Mouse (Mus musculus): ENCODE results near the gene Gm9999. TPM values are rescaled to one million over a fixed set of nuclear protein-coding genes. Genes with fewer than 3 reads are reported as not detected.

Gm9999 gene
- polyA plus RNA-seq, 1 experiment from 2014 or later, result not detected

DNA sequence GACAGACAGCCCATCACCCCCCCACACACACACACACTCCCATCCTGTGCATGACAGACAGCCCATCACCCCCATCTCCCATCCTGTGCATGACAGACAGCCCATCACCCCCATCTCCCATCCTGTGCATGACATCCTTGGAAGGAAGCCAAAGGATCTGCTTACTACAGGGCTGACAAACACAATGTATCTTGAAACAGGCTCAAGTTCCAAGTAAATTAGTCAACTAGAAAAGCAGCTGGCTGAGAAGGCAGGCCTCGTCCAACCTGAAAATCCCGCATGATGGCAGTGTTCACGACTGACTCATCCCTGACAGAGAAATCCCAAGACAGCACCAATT lies 17.2 kb downstream of the Gm9999 start:
- Histone ChIP-seq H3K27ac (no peak overlapping the region), H3K9ac (no peak overlapping the region), H3K36me3 (peaks cover 30% of the 10 kb centered on the region), H3K9me3 (no peaks in the 10 kb centered on the region), H3K4me2 (replicated peaks) (no peak overlapping the region), H3K4me1 (peaks cover 38% of the 10 kb centered on the region), H3K27me3 (no peaks in the 10 kb centered on the region), H3K4me3 (no peak overlapping the region)
- WGBS, result 52% methylated on average over 3 of the region's 3 CpGs
- ATAC-seq (ENCODE audit: insufficient number of reproducible peaks, insufficient read depth, low FRiP score, low TSS enrichment), result peak; percentile 88

- Histone ChIP-seq H3K9me3 (no peaks in the 10 kb centered on the region), H3K4me3 (no peak overlapping the region), H3K4me1 (peaks cover 38% of the 10 kb centered on the region), H3K4me2 (replicated peaks) (no peak overlapping the region), H3K27ac (no peak overlapping the region), H3K9ac (no peak overlapping the region), H3K27me3 (no peaks in the 10 kb centered on the region), H3K36me3 (peaks cover 26% of the 10 kb centered on the region)
- WGBS, result 84% methylated on average over 5 of the region's 5 CpGs
- ATAC-seq (ENCODE audit: insufficient number of reproducible peaks, insufficient read depth, low FRiP score, low TSS enrichment), result no peak
Observed at GRCm38 (mm10) chr7:47001125-47001899, 17.9 kb downstream of the Gm9999 start.

GRCm38 (mm10) chr7:47001900-47002275 lies 18.5 kb downstream of the Gm9999 start:
- WGBS, result 60% methylated on average over 4 of the region's 4 CpGs

GRCm38 (mm10) chr7:47003411-47004115 lies 20.2 kb downstream of the Gm9999 start:
- H3K36me3 ChIP-seq, result peaks cover 8% of the 10 kb centered on the region
- H3K4me3 ChIP-seq, result no peak overlapping the region
- peaks cover 47% of the 10 kb centered on the region for H3K4me1 ChIP-seq
- no peaks in the 10 kb centered on the region for H3K9me3 ChIP-seq
- WGBS, result 41% methylated on average over 3 of the region's 3 CpGs
- H3K4me2 ChIP-seq (replicated peaks), result no peak overlapping the region
- 0 out of 2 replicates have a peak overlapping the region, but pooled peaks have one; percentile 36 for H3K27ac ChIP-seq
- no peaks in the 10 kb centered on the region for H3K27me3 ChIP-seq
- ATAC-seq (ENCODE audit: insufficient number of reproducible peaks, insufficient read depth, low FRiP score, low TSS enrichment), result no peak
- no peak overlapping the region for H3K9ac ChIP-seq

More at GRCm38 (mm10) chr7:47001900-47002275, 18.5 kb downstream of the Gm9999 start:
- peaks cover 41% of the 10 kb centered on the region for H3K4me1 ChIP-seq
- no peak overlapping the region for H3K4me3 ChIP-seq
- peak overlapping the region; percentile 7; the same call in 1 of the 2 replicates for H3K27ac ChIP-seq
- no peak for ATAC-seq (ENCODE audit: insufficient number of reproducible peaks, insufficient read depth, low FRiP score, low TSS enrichment)
- no peaks in the 10 kb centered on the region for H3K9me3 ChIP-seq
- H3K27me3 ChIP-seq, result no peaks in the 10 kb centered on the region
- 0 out of 2 replicates have a peak overlapping the region, but pooled peaks have one; percentile 7 for H3K4me2 ChIP-seq (replicated peaks)
- H3K36me3 ChIP-seq, result peaks cover 24% of the 10 kb centered on the region
- no peak overlapping the region for H3K9ac ChIP-seq

DNA sequence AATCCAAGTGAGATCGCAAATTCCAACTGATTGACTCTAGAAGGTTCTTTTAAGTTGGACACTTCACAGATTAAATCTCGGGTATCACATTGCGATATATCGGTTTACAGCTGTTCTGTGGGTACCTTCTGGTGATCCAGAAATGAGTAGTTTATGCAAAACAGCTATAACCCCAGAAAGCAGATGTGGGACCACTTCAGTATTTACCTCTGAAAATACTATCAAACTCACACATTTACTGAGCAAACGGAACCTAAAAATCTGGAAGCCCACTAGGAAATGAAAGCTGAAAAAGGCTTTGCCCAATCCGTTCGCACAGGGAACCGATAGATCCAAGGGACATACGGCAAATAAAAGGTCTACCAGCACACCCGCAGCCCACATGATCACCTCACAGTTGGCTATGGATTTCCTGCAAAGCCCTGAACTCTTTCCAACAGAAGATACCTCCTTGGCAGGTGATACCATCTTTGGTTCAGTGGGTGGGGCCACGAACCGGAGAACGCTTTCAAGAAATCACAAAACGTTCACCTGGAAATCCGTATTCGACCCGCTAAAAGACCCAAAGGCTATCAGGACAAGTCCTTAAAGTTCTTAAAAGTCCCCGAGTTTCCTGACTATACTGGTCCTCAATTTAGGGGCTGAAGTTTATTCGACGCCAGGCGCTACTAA lies 23.9 kb downstream of the Gm9999 start:
- H3K36me3 ChIP-seq, result no peaks in the 10 kb centered on the region
- peak overlapping the region; percentile 61 for H3K9ac ChIP-seq
- H3K27ac ChIP-seq, result peak overlapping the region; percentile 85
- H3K4me3 ChIP-seq, result peak overlapping the region; percentile 59
- 16% methylated on average over 21 of the region's 21 CpGs for WGBS
- no peaks in the 10 kb centered on the region for H3K27me3 ChIP-seq
- H3K4me2 ChIP-seq (replicated peaks), result peak overlapping the region; percentile 77
- no peak for ATAC-seq (ENCODE audit: insufficient number of reproducible peaks, insufficient read depth, low FRiP score, low TSS enrichment)
- peaks cover 33% of the 10 kb centered on the region for H3K4me1 ChIP-seq
- H3K9me3 ChIP-seq, result no peaks in the 10 kb centered on the region

GRCm38 (mm10) chr7:47007818-47008167 lies 24.4 kb downstream of the Gm9999 start:
- no peak for ATAC-seq (ENCODE audit: insufficient number of reproducible peaks, insufficient read depth, low FRiP score, low TSS enrichment)
- WGBS, result 1% methylated on average over 25 of the region's 25 CpGs
- Histone ChIP-seq H3K4me3 (peak overlapping the region; percentile 59), H3K36me3 (no peaks in the 10 kb centered on the region), H3K27ac (peak overlapping the region; percentile 85), H3K9me3 (no peaks in the 10 kb centered on the region), H3K27me3 (no peaks in the 10 kb centered on the region), H3K9ac (peak overlapping the region; percentile 61), H3K4me1 (peaks cover 28% of the 10 kb centered on the region), H3K4me2 (replicated peaks) (peak overlapping the region; percentile 77)

- WGBS, result 1% methylated on average over 57 of the region's 57 CpGs
- Histone ChIP-seq H3K27ac (peak within 1 kb of the TSS; percentile 85), H3K36me3 (no peaks in the 10 kb centered on the region), H3K9me3 (no peaks in the 10 kb centered on the region), H3K4me3 (peak within 1 kb of the TSS; percentile 59), H3K4me1 (peaks cover 23% of the 10 kb centered on the region), H3K9ac (peak within 1 kb of the TSS; percentile 61), H3K27me3 (no peaks in the 10 kb centered on the region), H3K4me2 (replicated peaks) (peak within 1 kb of the TSS; percentile 78)
- ATAC-seq (ENCODE audit: insufficient number of reproducible peaks, insufficient read depth, low FRiP score, low TSS enrichment), result peak; percentile 95
Observed at GRCm38 (mm10) chr7:47008168-47008993, 25.0 kb downstream of the Gm9999 start, which contains the start of gene Spty2d1. TSS of gene Spty2d1 (minus strand) at chr7:47008411.

DNA sequence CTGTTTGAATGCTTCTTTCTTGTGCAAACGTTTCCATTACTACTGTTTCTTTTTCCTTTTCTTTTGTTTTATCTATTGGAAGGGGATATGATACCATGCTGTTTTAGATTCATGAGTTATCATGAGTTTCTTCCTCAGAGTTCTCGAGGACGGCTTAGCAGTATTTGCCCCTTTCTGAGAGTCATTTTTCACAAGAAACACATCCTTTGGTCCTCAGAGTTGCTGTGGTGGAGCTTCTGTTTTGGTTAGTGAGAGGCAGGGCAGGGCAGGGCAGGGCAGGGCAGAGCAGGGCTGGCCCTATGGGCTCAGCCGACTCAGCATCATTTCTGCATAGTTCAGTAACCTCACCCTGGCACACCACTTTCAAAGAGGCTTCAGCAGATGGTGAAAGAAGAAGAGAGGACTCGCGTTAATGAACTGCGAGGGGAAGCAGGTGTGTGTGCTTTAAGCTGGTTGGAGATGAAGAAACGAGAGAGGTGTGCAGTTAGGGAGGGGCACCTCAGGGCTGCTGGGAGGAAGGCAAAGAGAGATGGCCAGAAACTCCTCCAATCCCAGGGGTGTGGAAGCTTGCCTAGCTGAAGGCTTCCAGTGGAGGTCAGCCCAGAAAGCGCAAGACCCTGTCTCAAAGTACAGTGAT lies 29.9 kb downstream of the Gm9999 start:
- Histone ChIP-seq H3K4me3 (no peak overlapping the region), H3K9me3 (no peaks in the 10 kb centered on the region)
- WGBS, result 47% methylated on average over 9 of the region's 9 CpGs

DNA sequence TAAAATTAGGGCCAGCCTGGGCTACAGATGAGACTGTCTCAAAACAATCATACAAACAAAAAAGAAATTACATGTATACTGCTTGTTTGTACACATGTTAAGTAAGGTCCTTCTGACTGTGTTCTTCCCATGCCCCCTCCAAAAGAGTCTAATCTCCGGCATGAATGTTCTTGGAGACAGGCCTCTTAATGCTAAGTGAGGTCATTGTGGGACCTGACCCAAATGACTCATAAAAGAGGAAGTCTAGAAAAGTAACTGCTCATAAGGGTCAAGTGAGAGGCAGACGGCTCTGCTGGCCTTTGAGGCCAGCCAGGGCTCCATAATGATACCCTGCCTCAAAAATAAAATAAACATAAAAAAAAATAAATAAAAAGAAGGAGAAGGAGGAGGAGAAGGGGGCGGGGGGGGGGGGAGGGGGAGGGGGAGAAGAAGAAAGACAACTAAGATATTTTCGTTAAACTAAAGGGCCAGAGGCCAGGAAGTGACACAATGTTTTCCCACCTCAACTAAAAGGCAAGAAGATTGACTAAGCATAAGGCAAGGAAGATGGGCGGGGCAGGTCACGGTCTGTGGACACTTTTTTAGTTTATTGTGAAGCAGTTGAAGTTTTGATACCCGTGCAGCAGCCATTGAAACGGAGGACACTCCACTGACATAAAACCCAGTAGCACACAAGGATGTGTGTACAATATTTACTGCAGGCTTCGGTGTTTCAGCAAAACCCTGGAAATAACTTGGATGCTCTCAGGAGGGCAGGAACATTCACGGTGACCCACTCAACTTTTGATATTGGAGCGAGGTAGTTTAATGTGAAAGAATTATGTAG lies 31.4 kb downstream of the Gm9999 start:
- no peak overlapping the region for H3K27ac ChIP-seq
- peaks cover 5% of the 10 kb centered on the region; the same call in 1 of the 2 replicates for H3K4me1 ChIP-seq
- H3K4me3 ChIP-seq, result no peak overlapping the region
- no peak overlapping the region for H3K4me2 ChIP-seq (replicated peaks)
- no peaks in the 10 kb centered on the region for H3K9me3 ChIP-seq
- 66% methylated on average over 10 of the region's 11 CpGs for WGBS
- no peak overlapping the region for H3K9ac ChIP-seq
- no peaks in the 10 kb centered on the region for H3K27me3 ChIP-seq
- no peak for ATAC-seq (ENCODE audit: insufficient number of reproducible peaks, insufficient read depth, low FRiP score, low TSS enrichment)
- H3K36me3 ChIP-seq, result no peaks in the 10 kb centered on the region

More for the DNA sequence above, 29.9 kb downstream of the Gm9999 start:
- H3K27ac ChIP-seq, result no peak overlapping the region
- H3K4me2 ChIP-seq (replicated peaks), result no peak overlapping the region
- no peak overlapping the region for H3K9ac ChIP-seq
- H3K36me3 ChIP-seq, result no peaks in the 10 kb centered on the region
- H3K4me1 ChIP-seq, result peaks cover 14% of the 10 kb centered on the region
- no peak for ATAC-seq (ENCODE audit: insufficient number of reproducible peaks, insufficient read depth, low FRiP score, low TSS enrichment)
- H3K27me3 ChIP-seq, result no peaks in the 10 kb centered on the region

DNA sequence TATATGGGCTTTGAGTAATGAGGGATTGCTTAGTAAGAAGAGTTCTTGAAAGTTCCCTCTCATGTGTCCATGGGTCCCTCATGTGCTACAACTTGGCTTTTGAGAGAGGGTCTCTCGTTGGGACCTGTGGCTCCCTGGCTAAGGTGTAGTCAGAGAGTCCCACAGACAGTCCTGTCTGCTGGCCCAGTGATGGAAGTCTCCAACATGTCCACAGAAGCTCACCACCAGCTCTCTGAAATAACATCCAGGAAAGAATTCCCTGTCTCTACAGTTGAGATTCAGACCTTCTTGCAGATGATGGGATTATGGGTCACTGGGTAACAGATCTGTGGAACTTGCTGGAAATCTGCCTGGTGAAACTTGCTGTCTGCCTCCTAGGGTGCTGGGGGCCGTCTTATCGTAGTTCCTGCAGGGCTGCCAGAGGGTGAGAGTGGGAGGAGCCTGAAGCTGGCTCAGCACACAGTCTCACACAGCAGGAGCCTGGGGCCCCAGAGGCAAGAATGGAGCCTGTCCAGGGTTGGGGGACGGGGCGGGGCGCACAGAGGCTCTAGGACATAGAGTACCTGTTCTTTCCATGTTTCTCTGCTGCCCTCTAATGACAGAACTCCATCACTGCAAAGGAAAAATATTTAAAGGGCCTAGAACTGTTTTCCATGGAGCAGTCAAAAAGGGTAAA lies 32.1 kb downstream of the Gm9999 start:
- Histone ChIP-seq H3K9me3 (no peaks in the 10 kb centered on the region), H3K4me2 (replicated peaks) (peak overlapping the region; percentile 42), H3K27ac (peak overlapping the region; percentile 23; the same call in 1 of the 2 replicates), H3K4me3 (no peak overlapping the region), H3K27me3 (no peaks in the 10 kb centered on the region), H3K36me3 (no peaks in the 10 kb centered on the region), H3K4me1 (peaks cover 5% of the 10 kb centered on the region; the same call in 1 of the 2 replicates), H3K9ac (no peak overlapping the region)
- 13% methylated on average over 6 of the region's 6 CpGs for WGBS
- ATAC-seq (ENCODE audit: insufficient number of reproducible peaks, insufficient read depth, low FRiP score, low TSS enrichment), result peak; percentile 95

All from embryonic facial prominence, embryonic 12.5 days (tissue).